Mouse (Mus musculus): Measurements from ENCODE around the gene Hcn2. TPM values are rescaled to one million over a fixed set of nuclear protein-coding genes. Genes with fewer than 3 reads are reported as not detected.

The Hcn2 gene
- polyA plus RNA-seq (2015; fragmentation: Nextera tagmentation; extraction: Ambion mirVana): 0.08 TPM in 1 of 2 replicates, not detected in the other

GRCm38 (mm10) chr10:79716254-79716987 is at the start of gene Hcn2:
Hcn2 (plus strand) TSS chr10:79716634.
- Histone ChIP-seq H3K9me3 (no peaks in the 10 kb centered on the region), H3K4me2 (peak within 1 kb of the TSS; percentile 97), H3K4me1 (peaks cover 18% of the 10 kb centered on the region), H3K27me3 (peaks cover 70% of the 10 kb centered on the region), H3K36me3 (peaks cover 8% of the 10 kb centered on the region), H3K9ac (no peak within 1 kb of the TSS), H3K4me3 (peak within 1 kb of the TSS; percentile 54), H3K27ac (no peak within 1 kb of the TSS)
- WGBS: 3% methylated on average over 70 of the region's 91 CpGs
- ATAC-seq (ENCODE audit: insufficient number of reproducible peaks, low FRiP score, low TSS enrichment, low read depth): no peak

- 76% methylated on average over 5 of the region's 5 CpGs for WGBS
- Histone ChIP-seq H3K4me3 (no peak overlapping the region), H3K9ac (no peak overlapping the region), H3K4me1 (peaks cover 16% of the 10 kb centered on the region), H3K27me3 (no peaks in the 10 kb centered on the region), H3K36me3 (peaks cover 10% of the 10 kb centered on the region), H3K4me2 (no peak overlapping the region), H3K27ac (no peak overlapping the region), H3K9me3 (no peaks in the 10 kb centered on the region)
- no peak for ATAC-seq (ENCODE audit: insufficient number of reproducible peaks, low FRiP score, low TSS enrichment, low read depth)
Measured at GRCm38 (mm10) chr10:79668076-79668475, 48.4 kb upstream of the Hcn2 start.

- H3K4me3 ChIP-seq: peak within 1 kb of the TSS; percentile 67
- H3K27me3 ChIP-seq: no peaks in the 10 kb centered on the region
- peak within 1 kb of the TSS; percentile 85 for H3K4me2 ChIP-seq
- H3K9ac ChIP-seq: peak within 1 kb of the TSS; percentile 64
- peaks cover 16% of the 10 kb centered on the region for H3K4me1 ChIP-seq
- peak within 1 kb of the TSS; percentile 91 for H3K27ac ChIP-seq
- under 1% methylated on average over 45 of the region's 45 CpGs for WGBS
- peak; percentile 70 for ATAC-seq (ENCODE audit: insufficient number of reproducible peaks, low FRiP score, low TSS enrichment, low read depth)
- H3K9me3 ChIP-seq: no peaks in the 10 kb centered on the region
- H3K36me3 ChIP-seq: peaks cover 19% of the 10 kb centered on the region
Measured at GRCm38 (mm10) chr10:79668771-79669575, 47.5 kb upstream of the Hcn2 start, which contains the start of gene Tpgs1. Tpgs1 (plus strand) TSS chr10:79669369.

- H3K36me3 ChIP-seq: peaks cover 23% of the 10 kb centered on the region
- H3K9ac ChIP-seq: peak overlapping the region; percentile 64
- H3K4me3 ChIP-seq: peak overlapping the region; percentile 67
- peak overlapping the region; percentile 91 for H3K27ac ChIP-seq
- H3K4me1 ChIP-seq: peaks cover 14% of the 10 kb centered on the region
- H3K4me2 ChIP-seq: peak overlapping the region; percentile 85
- under 1% methylated on average over 47 of the region's 47 CpGs for WGBS
- no peaks in the 10 kb centered on the region for H3K27me3 ChIP-seq
- ATAC-seq (ENCODE audit: insufficient number of reproducible peaks, low FRiP score, low TSS enrichment, low read depth): peak; percentile 42
- no peaks in the 10 kb centered on the region for H3K9me3 ChIP-seq
Measured at GRCm38 (mm10) chr10:79669576-79670057, 46.8 kb upstream of the Hcn2 start.

GRCm38 (mm10) chr10:79670071-79670888 is 46.2 kb upstream of the Hcn2 start:
- peak overlapping the region; percentile 91 for H3K27ac ChIP-seq
- H3K4me3 ChIP-seq: peak overlapping the region; percentile 67
- H3K4me2 ChIP-seq: peak overlapping the region; percentile 85
- ATAC-seq (ENCODE audit: insufficient number of reproducible peaks, low FRiP score, low TSS enrichment, low read depth): no peak
- 32% methylated on average over 15 of the region's 15 CpGs for WGBS
- H3K36me3 ChIP-seq: peaks cover 25% of the 10 kb centered on the region
- H3K9me3 ChIP-seq: no peaks in the 10 kb centered on the region
- no peaks in the 10 kb centered on the region for H3K27me3 ChIP-seq
- peak overlapping the region; percentile 64 for H3K9ac ChIP-seq
- peaks cover 14% of the 10 kb centered on the region for H3K4me1 ChIP-seq

GRCm38 (mm10) chr10:79671396-79672087 is 44.9 kb upstream of the Hcn2 start:
- Histone ChIP-seq H3K9ac (no peak overlapping the region), H3K27ac (no peak overlapping the region), H3K36me3 (peaks cover 34% of the 10 kb centered on the region), H3K9me3 (no peaks in the 10 kb centered on the region), H3K4me3 (no peak overlapping the region), H3K27me3 (no peaks in the 10 kb centered on the region), H3K4me1 (peaks cover 14% of the 10 kb centered on the region), H3K4me2 (no peak overlapping the region)
- 47% methylated on average over 6 of the region's 6 CpGs for WGBS
- no peak for ATAC-seq (ENCODE audit: insufficient number of reproducible peaks, low FRiP score, low TSS enrichment, low read depth)

- 67% methylated on average over 3 of the region's 3 CpGs for WGBS
Measured at GRCm38 (mm10) chr10:79672088-79672455, 44.4 kb upstream of the Hcn2 start.

GRCm38 (mm10) chr10:79673054-79673453 is 43.4 kb upstream of the Hcn2 start:
- Histone ChIP-seq H3K36me3 (peaks cover 34% of the 10 kb centered on the region), H3K27me3 (no peaks in the 10 kb centered on the region), H3K9me3 (no peaks in the 10 kb centered on the region), H3K9ac (no peak overlapping the region), H3K27ac (no peak overlapping the region), H3K4me1 (peaks cover 14% of the 10 kb centered on the region), H3K4me3 (no peak overlapping the region), H3K4me2 (no peak overlapping the region)
- no peak for ATAC-seq (ENCODE audit: insufficient number of reproducible peaks, low FRiP score, low TSS enrichment, low read depth)
- 91% methylated on average over 3 of the region's 3 CpGs for WGBS

More at GRCm38 (mm10) chr10:79672088-79672455, 44.4 kb upstream of the Hcn2 start:
- H3K4me2 ChIP-seq: no peak overlapping the region
- H3K36me3 ChIP-seq: peaks cover 34% of the 10 kb centered on the region
- peaks cover 14% of the 10 kb centered on the region for H3K4me1 ChIP-seq
- ATAC-seq (ENCODE audit: insufficient number of reproducible peaks, low FRiP score, low TSS enrichment, low read depth): no peak
- no peak overlapping the region for H3K9ac ChIP-seq
- H3K27me3 ChIP-seq: no peaks in the 10 kb centered on the region
- H3K9me3 ChIP-seq: no peaks in the 10 kb centered on the region
- no peak overlapping the region for H3K27ac ChIP-seq
- H3K4me3 ChIP-seq: no peak overlapping the region

GRCm38 (mm10) chr10:79675346-79676035 is 40.9 kb upstream of the Hcn2 start:
- no peak overlapping the region for H3K9ac ChIP-seq
- no peaks in the 10 kb centered on the region for H3K9me3 ChIP-seq
- no peak for ATAC-seq (ENCODE audit: insufficient number of reproducible peaks, low FRiP score, low TSS enrichment, low read depth)
- WGBS: 57% methylated on average over 44 of the region's 44 CpGs
- H3K4me3 ChIP-seq: no peak overlapping the region
- no peak overlapping the region for H3K4me2 ChIP-seq
- peaks cover 8% of the 10 kb centered on the region for H3K4me1 ChIP-seq
- H3K27me3 ChIP-seq: no peaks in the 10 kb centered on the region
- H3K27ac ChIP-seq: no peak overlapping the region
- H3K36me3 ChIP-seq: peaks cover 34% of the 10 kb centered on the region

- Histone ChIP-seq H3K36me3 (peaks cover 23% of the 10 kb centered on the region), H3K4me1 (peaks cover 27% of the 10 kb centered on the region), H3K27me3 (no peaks in the 10 kb centered on the region), H3K27ac (peak overlapping the region; percentile 87), H3K9ac (peak overlapping the region; percentile 28), H3K4me3 (peak overlapping the region; percentile 71), H3K9me3 (no peaks in the 10 kb centered on the region), H3K4me2 (peak overlapping the region; percentile 52)
- WGBS: 35% methylated on average over 11 of the region's 11 CpGs
- ATAC-seq (ENCODE audit: insufficient number of reproducible peaks, low FRiP score, low TSS enrichment, low read depth): no peak
Measured at GRCm38 (mm10) chr10:79680606-79681495, 35.6 kb upstream of the Hcn2 start.

Data from limb, embryonic 15.5 days (tissue).